Mouse (Mus musculus) ES-CJ7 (cell line): ENCODE results near the gene C530025M09Rik.

Experiments
- DNase-seq: peaks from one replicate; pipeline ENCODE4 v3.0.0; 2011; ENCODE audit warnings: low read depth, low spot score

Gene C530025M09Rik

GRCm38 (mm10) chr2:149830536-149831458, at the start of gene C530025M09Rik:
C530025M09Rik (minus strand) TSS chr2:149831213.
- peak; percentile 65 for DNase-seq

- DNase-seq = no peak
Observed at GRCm38 (mm10) chr2:149877954-149878353, 46.9 kb upstream of the C530025M09Rik start.

DNA sequence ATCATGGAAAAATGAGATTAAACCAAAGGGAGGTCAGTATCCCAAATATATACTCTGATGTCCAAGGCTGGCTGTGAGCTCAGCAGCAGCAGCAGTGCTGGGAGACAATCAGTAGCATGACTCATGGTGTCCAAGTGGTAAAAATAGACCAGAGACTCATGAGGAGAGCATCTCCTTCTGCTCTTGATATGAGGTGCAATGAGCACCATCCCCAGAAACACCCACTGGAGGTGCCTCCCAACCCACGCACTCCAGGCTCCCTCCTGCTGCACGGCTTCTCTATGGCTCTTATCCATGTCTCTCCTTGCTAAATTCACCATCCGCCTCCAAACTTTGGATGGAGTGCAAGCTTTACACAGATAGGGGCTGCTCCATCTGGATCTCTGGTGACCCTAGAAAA, 42.3 kb upstream of the C530025M09Rik start:
- DNase-seq = no peak

- DNase-seq = no peak
Observed at GRCm38 (mm10) chr2:149872496-149872895, 41.5 kb upstream of the C530025M09Rik start.

GRCm38 (mm10) chr2:149870496-149870895, 39.5 kb upstream of the C530025M09Rik start:
- no peak for DNase-seq

DNA sequence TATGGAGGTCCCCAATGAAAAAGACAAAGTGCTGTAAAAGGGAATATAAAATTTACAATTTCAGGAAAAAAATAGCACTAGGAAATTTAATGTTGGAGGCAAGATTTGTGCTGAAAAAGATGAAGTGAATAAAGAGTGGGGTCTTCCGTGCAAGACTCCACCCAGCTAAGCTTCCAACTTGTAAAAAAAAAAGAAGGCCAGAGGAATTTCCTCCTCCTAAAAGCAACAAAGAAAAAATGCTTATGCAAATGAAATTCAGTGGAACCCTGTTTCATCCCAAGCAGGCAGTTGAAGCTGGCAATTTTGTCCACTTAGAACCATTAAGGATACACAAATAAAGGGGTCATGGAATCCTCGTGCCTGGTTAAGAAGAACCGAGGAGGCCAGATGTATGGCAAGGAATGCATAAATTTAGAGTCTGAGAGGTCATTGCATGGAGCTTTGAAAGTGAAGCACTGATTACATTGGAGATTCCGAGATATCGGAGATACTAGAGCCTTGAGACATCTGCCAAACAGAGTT, 35.0 kb upstream of the C530025M09Rik start:
- DNase-seq = peak; percentile 51

- no peak for DNase-seq
Observed at GRCm38 (mm10) chr2:149861002-149861401, 30.0 kb upstream of the C530025M09Rik start.

DNA sequence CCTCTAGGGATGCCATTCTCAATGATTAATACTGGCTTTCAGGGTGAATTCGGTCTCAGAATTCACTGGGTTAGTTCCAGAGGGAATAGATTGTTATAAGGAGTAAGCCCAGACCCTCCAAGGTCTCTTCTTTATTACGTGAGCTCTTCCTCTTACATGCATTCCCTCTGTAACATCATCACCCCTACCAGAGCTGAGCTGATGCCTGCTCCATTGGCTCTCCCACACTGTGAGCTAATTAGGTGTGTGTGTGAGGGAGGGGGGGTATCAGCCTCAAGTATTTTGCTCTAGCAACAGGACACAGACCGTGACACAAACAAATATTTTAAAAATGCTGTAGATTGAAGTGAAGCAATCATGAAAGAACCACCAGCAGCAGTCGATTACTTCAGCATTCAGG, 17.8 kb upstream of the C530025M09Rik start:
- DNase-seq = no peak

DNA sequence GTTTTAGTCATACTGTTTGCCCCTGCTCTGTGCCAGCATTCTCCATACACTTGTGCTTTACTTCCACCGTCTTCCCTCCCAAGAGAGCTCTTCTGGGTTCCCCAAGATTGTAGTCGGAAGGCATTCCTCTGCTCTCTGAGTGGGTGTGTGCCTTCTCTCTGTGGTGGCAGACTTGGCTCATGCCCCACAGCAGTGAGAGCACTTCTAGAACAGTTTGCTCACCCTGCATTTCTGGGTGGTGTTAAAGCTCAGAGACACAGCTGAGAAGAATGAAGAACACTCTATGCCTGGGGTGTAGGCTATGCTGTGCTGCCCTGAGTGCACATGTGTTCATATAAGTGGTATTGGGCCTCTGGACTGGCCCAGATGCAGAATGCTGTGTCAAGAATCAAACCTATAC, 13.6 kb upstream of the C530025M09Rik start:
- DNase-seq = no peak

- no peak for DNase-seq
Observed at GRCm38 (mm10) chr2:149839666-149840065, 8.7 kb upstream of the C530025M09Rik start.

DNA sequence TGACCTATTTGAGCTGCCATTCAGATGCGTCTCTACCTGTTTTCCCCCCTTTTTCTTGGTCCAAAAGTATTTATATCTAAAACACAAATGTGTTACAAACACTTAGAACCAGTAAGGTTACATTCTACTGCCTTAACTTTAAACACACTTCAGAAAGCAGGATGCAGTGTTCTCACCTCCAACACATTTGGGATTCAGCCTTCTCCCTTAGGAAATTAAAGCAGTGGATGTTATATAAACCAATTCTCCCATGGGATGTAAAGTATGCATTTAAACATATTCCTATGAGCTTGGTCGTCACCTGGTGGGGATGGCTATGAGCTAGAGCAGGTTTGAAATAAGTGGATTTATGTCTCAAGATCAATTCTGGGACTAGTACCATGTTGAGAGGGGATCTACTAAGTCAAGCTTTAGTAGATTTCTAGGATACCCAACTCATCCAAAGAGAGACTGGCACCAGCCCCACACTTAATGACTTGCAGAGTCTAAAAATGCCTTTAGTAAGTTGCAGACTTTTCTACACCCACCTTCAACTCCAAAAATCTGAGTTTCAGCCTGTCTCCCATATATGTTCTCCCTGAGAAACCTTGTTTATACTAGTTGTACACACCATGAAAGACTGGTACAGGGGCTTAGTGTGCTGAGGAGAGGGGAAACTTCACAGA, 5.6 kb upstream of the C530025M09Rik start:
- no peak for DNase-seq

DNA sequence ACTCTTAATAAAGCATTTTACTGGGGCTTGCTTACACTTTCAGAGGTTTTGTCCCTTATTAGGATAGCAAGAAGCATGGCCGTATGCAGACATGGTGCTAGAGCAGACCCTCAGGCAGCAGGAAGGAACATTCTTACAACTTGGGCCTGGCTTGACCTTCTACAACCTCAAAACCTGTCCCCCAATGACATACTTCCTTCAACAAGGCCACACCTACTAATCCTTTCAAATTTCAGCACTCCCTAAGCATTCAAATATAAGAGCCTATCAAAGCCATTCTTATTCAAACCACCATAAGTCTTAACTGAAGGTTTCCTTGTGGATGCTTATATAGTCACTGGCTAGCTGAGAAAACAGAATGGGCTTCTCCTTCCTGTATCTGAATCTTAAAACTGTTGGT, 4.1 kb upstream of the C530025M09Rik start:
- DNase-seq = peak; percentile 45

GRCm38 (mm10) chr2:149832301-149832700, 1.3 kb upstream of the C530025M09Rik start:
- DNase-seq = peak; percentile 6

DNA sequence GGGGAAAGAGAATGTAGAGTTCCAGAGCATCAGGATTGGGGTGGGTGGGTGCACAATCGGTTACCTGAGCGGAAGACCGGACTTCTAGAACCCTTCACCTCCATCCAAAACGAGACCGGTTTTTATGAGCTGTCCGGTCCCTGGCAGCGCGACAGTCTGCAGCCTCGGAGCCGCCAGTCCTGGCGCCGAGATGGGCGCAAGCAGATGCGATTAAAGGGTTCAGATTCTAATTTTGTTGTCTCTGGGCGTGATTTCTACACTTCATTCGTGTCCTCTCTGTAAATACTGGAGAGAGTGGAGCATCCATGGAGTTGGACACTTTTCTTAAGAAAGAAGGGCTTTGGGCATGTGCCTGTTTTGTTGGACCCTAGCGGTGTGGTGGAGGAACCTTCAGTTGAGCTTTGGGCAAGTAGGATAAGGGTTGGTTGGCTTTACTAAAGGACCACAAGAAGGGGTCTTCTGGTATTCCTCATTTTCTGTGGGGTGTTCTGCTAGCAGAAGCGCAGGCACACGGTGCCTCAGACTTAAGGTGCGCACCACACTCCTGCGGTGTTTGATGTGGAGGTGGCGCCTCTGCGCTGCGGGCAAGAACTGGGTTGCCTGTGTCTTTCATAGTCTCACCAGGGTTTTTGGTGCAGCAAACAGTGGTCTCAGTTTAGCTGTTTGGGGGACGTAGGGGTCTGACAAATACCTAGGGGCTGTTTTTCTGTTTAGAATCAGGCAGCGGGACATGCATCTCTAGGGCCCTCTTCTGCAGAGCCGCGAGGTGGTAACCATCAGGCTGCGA, 639 bp upstream of the C530025M09Rik start:
- peak; percentile 25 for DNase-seq

GRCm38 (mm10) chr2:149829955-149830535, 968 bp downstream of the C530025M09Rik start:
- DNase-seq = peak; percentile 83

GRCm38 (mm10) chr2:149828911-149829310, 2.1 kb downstream of the C530025M09Rik start, which contains the start of gene Syndig1:
Syndig1 (plus strand) TSS chr2:149829211.
- no peak for DNase-seq

GRCm38 (mm10) chr2:149820201-149820600, 10.8 kb downstream of the C530025M09Rik start:
- peak; percentile 48 for DNase-seq

DNA sequence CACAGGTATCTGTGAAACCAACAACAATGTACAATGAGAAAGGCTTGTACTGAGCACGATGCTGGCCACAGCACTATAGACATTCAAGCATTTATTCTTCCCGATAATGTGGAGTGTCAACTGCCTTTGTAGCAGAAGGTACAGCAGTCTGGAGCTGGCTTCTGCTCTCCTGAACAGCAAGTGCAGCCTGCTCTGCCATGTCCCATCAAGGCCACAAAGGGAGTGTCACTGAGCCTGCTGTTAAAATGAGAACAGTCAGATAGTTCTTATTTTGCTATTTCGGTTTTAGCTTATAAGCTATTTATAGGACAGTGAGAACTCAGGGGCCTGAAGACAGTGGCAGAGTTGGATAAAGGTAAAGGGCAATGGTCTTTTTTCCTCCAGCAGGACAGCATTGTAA, 11.3 kb downstream of the C530025M09Rik start:
- DNase-seq = no peak

- DNase-seq = no peak
Observed at GRCm38 (mm10) chr2:149818395-149818794, 12.6 kb downstream of the C530025M09Rik start.

GRCm38 (mm10) chr2:149812899-149813298, 18.1 kb downstream of the C530025M09Rik start:
- DNase-seq = no peak

DNA sequence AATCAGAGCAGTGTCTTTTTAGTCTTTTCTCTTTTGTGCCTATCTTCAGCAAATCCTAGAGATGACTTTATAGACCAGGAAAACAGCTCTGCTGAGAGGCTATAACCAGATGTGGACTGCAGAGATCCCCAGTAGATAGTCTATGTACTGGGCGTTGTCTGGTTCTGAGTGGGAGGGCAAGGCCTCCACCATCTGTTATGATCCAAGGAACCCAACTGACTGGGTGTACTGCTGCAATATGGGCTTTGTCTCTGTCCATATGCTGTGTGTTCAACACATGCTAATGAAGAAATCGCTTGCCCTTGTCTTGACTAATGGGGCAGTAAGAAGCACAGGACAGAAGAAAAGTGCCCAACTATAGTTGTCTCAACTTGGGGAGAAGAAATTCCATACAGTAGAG, 25.8 kb downstream of the C530025M09Rik start:
- no peak for DNase-seq
